Mouse (Mus musculus): ENCODE measurements around the gene Ppp1r11.

Ppp1r11 gene

GRCm38 (mm10) chr17:36912031-36912430 lies 39.5 kb downstream of the Ppp1r11 start:
- no peak for DNase-seq

GRCm38 (mm10) chr17:36909802-36910201 lies 41.7 kb downstream of the Ppp1r11 start:
- DNase-seq: no peak

- DNase-seq: no peak
Observed at GRCm38 (mm10) chr17:36908235-36908634, 43.3 kb downstream of the Ppp1r11 start.

- DNase-seq: no peak
Observed at GRCm38 (mm10) chr17:36903651-36904050, 47.9 kb downstream of the Ppp1r11 start.

- DNase-seq: no peak
Observed at GRCm38 (mm10) chr17:36900691-36901090, 50.9 kb downstream of the Ppp1r11 start.

- DNase-seq: no peak
Observed at GRCm38 (mm10) chr17:36900001-36900400, 51.5 kb downstream of the Ppp1r11 start.

GRCm38 (mm10) chr17:36899376-36899775 lies 52.2 kb downstream of the Ppp1r11 start:
- DNase-seq: no peak

Data from cerebellum, adult 9-10 months (tissue).